Mouse (Mus musculus) cerebellum, adult (tissue): ENCODE data around the gene Gm10181.
"Not testable (repeated sequence)": the region's sequence is repeated elsewhere in the genome, so short reads cannot be mapped to it uniquely, and the experiment has no call there.

Experiments used
- ATAC-seq: cut with Nextera tagmentation; 2 replicates; pipeline ENCODE4 v1.9.2; 2017; ENCODE audit warnings: mild to moderate bottlenecking, moderate library complexity, mixed read lengths; ENCODE audit not compliant: insufficient number of reproducible peaks, low FRiP score, low TSS enrichment

Gm10181 gene

GRCm38 (mm10) chr9:25089122-25089521, at the start of gene Gm10181:
TSS of gene Gm10181 (plus strand) at chr9:25089422.
- no peak for ATAC-seq

- no peak for ATAC-seq
These were observed 47.6 kb upstream of the Gm10181 start for GRCm38 (mm10) chr9:25041665-25042064.

GRCm38 (mm10) chr9:25042162-25043111, 46.8 kb upstream of the Gm10181 start:
- ATAC-seq, result no peak

GRCm38 (mm10) chr9:25044325-25044724, 44.9 kb upstream of the Gm10181 start:
- no peak for ATAC-seq

- ATAC-seq, result no peak
These were observed 40.9 kb upstream of the Gm10181 start for GRCm38 (mm10) chr9:25048289-25048688.

GRCm38 (mm10) chr9:25048940-25049339, 40.3 kb upstream of the Gm10181 start:
- no peak for ATAC-seq

- no peak for ATAC-seq
These were observed 37.3 kb upstream of the Gm10181 start for GRCm38 (mm10) chr9:25051901-25052300.

- no peak for ATAC-seq
These were observed 33.4 kb upstream of the Gm10181 start for GRCm38 (mm10) chr9:25055650-25056376.

GRCm38 (mm10) chr9:25058726-25059125, 30.5 kb upstream of the Gm10181 start:
- ATAC-seq, result no peak

- ATAC-seq, result no peak
These were observed 16.6 kb upstream of the Gm10181 start for GRCm38 (mm10) chr9:25072666-25073065.

- ATAC-seq, result no peak
These were observed 13.2 kb upstream of the Gm10181 start for GRCm38 (mm10) chr9:25075977-25076376.

- no peak for ATAC-seq
These were observed 12.7 kb upstream of the Gm10181 start for GRCm38 (mm10) chr9:25076505-25076904.

GRCm38 (mm10) chr9:25090853-25091252, 1.6 kb downstream of the Gm10181 start:
- no peak for ATAC-seq

GRCm38 (mm10) chr9:25102881-25103280, 13.7 kb downstream of the Gm10181 start:
- ATAC-seq, result no peak

GRCm38 (mm10) chr9:25104638-25105037, 15.4 kb downstream of the Gm10181 start:
- ATAC-seq, result no peak

GRCm38 (mm10) chr9:25123590-25123989, 34.4 kb downstream of the Gm10181 start:
- not testable (repeated sequence) for ATAC-seq

GRCm38 (mm10) chr9:25124048-25124447, 34.8 kb downstream of the Gm10181 start:
- no peak for ATAC-seq

GRCm38 (mm10) chr9:25132253-25132652, 43.0 kb downstream of the Gm10181 start:
- no peak for ATAC-seq

GRCm38 (mm10) chr9:25132920-25133319, 43.7 kb downstream of the Gm10181 start:
- ATAC-seq, result no peak

- ATAC-seq, result no peak
These were observed 49.7 kb downstream of the Gm10181 start for GRCm38 (mm10) chr9:25138900-25139299.
